Mouse (Mus musculus) gastrocnemius, postnatal 14 days (tissue): Measurements from ENCODE around the gene Arhgef10l. TPM values are rescaled to one million over a fixed set of nuclear protein-coding genes. Genes with fewer than 3 reads are reported as not detected.
A peak's percentile ranks its signal among the peaks of the same experiment; 100 is the strongest.

Experiments
- DNase-seq: peaks from one replicate; pipeline ENCODE4 v3.0.0; 2021; ENCODE audit warnings: mixed read lengths
- intact Hi-C: fragments of 180-260 bp; cut with DNase I; formaldehyde crosslinking; loops from one replicate; pipeline ENCODE4 v1.15.1; 2025; ENCODE audit warnings: low total_unique reads
- total RNA-seq, 2 experiments: library from RNA; stranded (reverse); gene quantifications; 2 replicates each; pipeline ENCODE4 v1.2.3; 2021

The Arhgef10l gene
- total RNA-seq, 2 experiments from 2014 or later, result 39.2 to 49.0 TPM

DNA sequence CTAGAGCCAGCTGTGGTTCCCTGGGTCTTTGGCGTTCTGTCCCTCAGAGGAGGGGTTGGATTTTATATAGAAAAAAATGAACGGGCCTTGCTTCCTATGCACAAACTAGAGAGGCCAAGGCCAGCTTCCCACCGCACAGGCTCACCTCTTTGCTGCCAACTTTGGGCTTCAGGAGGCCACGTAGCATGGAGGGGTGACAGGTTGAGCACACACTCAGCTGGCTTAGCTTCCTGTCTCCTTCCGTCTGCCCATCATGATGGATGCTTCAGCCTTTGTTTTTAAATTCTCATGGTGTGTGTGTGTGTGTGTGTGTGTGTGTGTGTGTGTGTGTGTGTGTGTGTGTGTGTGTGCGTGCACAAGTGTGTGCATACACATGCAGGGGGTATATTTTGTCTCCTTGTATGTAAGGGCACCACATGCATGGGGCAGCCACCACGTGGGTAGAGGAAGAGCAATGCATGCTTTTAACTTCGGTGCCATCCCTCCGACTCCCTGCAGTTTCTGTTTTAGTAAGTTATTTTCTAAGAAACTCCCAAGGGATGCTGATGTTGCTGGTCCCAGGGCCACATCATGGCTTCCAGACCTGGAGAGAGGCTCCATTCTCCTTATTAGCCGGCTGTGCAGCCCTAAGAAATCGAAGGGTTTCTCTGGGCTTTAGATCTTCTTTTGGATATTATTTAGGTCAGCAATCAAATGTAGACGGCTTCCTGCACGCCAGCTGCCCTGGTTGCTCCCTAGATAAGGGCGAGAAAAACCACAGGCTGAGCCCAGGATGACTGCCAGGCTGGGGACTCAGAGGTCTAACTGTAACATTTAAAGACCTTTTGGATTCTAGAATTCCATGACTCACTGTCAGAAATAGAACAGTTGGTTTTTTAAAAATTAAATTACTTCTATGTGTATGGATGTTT lies 30.1 kb upstream of the Arhgef10l start:
- no peak for DNase-seq
- intact Hi-C loops, result no loop called here

DNA sequence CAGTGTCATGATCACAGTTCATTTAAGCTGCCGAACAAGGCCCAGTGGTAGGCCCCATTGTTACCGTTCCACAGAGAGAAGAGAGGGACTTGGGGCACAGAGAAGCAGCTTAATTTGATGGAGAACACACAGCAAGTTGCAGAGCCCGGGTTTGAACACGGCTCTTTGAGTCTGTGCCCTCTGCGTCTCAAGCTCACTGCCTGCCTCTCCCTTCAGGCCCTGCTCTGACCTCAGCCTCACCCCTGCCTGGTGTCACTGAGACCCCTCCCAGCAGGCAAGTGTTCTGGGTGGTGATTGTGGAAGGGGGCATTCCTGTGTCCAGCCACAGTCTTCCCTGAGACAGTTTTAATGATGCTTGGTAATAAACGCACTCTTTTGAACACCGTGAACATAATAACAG lies 29.3 kb upstream of the Arhgef10l start:
- intact Hi-C loops, result no loop called here

DNA sequence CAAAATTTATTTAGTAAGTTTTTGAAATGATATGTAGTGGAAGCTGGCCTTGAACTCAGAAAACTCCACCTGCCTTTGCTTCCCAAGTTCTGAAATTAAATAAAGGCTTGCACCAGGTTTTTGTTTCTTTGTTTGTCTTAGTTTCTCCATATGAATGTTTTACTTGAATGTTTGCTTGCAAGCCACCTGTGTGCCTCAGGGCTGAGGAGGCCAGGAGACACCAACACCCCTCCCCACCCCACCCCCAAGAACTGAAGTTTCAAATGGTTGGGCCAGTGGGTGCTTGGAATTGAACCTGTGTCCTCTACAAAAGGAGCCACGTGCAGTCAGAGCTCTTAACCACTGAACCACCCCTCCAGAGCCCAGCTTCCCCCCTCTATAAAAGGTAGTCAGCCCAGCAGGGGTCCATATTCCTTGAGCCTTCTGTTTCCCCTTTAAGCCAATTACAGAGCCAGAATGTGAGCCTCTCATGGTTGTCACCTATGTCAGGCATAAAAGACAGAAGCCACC lies 28.8 kb upstream of the Arhgef10l start:
- DNase-seq, result no peak
- intact Hi-C loops, result no loop called here

More for the DNA sequence above, 29.3 kb upstream of the Arhgef10l start:
- DNase-seq, result no peak

DNA sequence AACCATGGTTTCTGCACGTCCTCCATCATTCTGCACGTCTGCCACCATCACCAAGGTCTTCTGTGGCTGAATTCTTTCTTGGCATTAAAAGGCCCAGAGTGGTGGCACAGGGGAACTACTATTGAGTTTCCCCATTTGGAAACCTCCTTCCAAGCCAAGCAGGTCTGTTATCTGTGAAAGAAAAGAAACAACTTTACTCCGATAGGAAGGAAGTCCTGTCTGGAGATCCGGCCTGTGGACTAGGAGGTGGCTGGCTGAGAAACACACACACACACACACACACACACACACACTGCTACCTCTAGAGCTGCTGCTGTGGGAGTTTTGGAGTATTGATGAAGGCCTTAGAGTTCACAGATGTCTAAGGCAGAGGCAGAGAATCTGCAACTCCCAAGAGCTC lies 27.7 kb upstream of the Arhgef10l start:
- intact Hi-C loops, result no loop called here
- DNase-seq, result no peak

DNA sequence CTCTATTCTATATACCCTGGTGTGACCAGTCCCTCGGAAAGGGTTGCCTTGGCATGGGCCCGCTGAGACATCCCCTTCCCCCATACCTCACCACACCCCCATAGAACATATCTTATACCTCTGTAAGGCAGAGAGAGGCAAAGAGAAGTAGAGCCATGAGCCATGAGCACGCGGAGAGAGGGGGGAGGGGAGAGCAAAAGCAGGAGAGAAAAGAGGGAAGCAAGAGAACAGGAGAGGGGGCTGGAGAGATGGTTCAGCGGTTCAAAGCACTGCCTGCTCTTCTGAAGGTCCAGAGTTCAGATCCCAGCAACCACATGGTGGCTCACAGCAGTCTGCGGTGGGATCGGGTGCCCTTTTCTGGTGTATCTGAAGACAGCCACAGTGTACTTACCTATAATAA lies 25.7 kb upstream of the Arhgef10l start:
- no peak for DNase-seq
- intact Hi-C loops, result no loop called here

DNA sequence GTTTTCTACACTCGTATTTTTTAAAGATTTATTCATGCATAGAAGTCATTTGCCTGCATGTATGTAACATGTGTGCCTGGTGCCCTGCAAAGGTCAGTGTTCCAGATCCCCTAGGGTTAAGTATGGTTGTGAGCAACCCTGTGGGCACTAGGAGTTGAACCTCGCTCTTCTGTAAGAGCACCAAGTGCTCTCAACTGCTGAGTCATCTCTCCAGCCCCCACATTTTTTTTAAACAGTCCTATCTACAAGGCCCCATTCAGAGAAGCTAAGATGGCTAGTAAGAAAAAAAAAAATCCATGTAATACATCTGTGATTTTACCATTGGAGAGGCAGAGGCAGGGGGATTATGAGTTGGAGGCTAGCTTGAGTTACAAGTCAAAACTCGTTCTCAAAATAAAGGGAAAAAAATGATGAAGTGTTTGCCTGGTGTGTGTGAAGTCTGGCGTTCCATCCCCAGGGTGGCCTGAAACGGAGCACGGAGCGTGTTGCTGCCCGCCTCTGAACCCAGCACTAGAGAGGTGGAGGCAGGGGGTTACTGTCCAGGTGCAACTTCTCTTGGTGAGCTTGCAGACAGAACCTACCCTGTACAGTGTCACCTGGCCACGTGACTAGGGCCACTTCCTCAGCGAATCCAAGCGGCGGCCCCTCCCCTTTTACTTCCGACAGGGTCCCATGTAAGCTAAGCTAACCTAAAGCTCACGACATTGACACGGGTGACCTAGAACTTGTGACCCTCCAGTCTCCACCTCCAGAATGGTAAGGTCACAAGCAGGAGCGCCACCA lies 24.3 kb upstream of the Arhgef10l start:
- intact Hi-C loops, result no loop called here
- DNase-seq, result no peak

DNA sequence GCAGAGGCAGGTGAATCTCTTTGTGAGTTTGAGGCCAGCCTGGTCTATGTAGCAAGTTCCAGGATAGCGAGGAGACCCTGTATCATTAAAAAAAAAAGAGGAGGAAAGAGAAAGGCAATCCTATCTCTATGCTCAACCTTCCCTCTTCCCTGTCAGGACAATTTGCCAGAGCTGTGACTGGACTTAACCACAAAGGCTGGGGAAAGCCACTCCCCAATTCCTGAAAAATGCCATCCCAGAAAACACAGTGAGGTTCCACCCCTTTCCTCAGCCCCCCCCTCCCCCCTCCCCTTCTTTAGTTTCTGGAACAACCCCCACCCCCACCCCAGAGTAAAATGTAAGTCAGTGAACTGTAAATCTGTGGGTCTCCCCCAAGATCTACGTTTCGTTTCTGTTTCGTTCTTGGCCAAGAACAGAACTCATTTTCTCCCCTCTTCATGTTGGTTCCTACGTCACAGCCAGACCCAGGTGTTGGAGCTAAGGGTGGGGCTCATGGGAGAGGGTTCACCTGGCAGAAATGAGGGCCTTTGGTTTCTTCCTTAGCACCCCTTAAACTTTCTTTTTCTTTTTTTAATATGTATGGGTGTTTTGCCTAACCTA lies 23.1 kb upstream of the Arhgef10l start:
- no peak for DNase-seq
- intact Hi-C loops, result no loop called here

DNA sequence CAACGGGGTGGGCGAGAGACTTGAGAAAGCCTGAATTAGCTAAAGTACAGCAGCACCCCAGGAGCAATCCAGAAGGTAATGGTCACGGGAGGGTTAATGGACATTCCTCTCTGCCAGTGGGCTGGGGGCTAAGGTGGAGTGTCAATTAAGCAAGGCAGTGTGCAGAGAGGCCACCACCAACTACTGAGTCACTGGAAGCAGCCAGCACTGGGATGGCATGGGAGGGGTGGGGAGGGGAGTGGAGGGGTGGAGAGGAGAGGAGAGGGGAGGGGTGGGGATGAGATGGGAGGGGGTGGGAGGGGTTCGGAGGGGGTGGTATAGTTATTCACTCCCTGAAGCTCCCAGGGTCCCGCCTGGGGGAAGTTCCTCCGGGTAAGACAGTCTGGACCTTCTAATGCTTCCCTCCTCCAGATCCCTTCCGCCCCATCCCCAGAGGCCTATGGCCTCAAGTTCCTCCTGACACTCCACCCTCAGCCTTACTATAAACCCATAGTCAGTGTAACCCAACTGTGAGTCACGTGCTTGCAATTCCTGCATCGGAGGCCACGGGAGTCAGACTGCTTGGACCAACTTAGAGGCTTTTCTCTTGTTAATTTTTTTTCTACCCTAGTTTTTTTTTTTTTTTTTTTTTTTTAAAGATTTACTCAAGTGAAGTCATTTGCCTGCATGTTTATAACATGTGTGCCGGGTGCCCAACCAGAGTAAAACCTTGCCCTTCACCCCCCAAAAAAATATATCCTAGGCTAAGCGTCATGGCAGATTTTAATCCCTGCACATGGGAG lies 22.4 kb upstream of the Arhgef10l start:
- DNase-seq, result no peak
- intact Hi-C loops, result no loop called here

DNA sequence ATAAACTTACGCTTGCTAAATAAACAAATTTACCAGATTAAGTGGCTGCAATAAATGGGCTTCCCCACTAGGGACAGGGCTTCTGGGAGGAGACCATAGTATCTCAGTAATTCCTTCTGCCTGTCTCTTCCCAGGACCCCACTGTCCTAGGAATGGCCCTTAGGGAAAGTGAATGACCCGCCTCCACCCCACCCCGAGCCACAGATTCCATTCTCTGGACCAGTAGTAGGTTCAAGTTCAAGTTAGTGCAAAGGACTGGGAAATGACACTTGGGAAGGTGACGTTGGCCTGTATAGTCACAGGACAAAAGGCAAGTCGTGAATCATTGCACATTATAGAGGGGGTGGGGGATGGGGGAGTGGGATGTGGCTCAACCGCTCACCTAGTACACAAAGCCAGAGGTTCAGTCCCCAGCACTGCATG lies 19.1 kb upstream of the Arhgef10l start:
- intact Hi-C loops, result no loop called here
- DNase-seq, result peak; percentile 22

DNA sequence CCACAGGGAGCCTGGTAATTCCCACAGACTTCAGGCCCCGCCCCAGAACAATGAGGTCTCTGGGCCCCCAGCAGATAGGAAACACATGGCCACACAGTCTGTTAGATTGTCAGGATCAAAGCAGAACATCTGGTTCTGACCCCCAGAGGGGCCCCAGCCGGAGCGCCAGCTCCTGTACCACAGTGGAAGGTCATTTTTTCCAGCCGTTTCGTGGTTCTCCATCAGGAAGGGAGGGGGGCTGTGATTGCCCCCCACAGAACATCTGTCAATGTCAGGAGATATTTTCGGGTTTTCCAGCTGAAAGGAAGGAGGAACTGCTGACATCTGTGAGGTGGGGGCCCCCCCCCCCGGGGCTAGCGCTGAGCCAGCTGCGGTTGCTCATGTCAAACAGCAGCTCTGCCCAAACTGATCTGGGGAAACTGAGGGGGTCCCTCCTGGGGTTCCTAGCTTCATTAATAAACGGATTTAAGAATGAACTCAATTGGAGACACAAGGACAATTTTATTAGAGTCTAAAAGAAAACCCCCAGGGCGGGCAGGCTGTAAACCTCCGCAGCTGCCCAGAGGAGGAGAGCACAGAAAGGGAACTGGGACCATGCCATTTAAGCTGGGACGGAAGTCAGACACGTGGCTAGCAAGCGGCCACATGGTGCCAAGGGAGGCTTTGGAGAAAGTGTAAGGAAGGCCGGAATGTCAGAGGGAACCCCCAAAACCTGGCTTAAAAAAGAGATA lies 18.5 kb upstream of the Arhgef10l start:
- intact Hi-C loops, result no loop called here
- DNase-seq, result peak; percentile 73

DNA sequence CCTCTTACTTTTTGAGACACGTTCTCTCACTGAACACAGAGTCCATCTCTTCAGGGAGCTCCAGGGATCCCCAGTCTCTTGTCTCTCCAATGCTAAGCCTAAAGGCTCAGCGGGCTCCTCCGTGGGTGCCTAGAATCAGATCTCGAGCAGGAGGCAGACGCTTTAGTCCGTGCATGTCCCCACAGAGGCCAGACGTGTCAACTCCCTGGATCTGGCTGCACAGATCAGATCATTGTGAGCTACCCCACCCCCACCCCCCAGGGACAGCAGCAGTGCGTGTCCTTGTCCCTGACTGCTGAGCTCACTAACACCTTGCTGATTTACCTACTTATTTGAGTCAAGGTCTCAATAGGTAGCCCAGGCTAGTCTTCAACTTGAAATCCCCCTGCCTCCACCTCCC lies 17.8 kb upstream of the Arhgef10l start:
- intact Hi-C loops, result loop anchor here (2.0 kb wide), 1 partner anchor 29 kb away; no protein-coding TSS in a partner anchor
- DNase-seq, result no peak

DNA sequence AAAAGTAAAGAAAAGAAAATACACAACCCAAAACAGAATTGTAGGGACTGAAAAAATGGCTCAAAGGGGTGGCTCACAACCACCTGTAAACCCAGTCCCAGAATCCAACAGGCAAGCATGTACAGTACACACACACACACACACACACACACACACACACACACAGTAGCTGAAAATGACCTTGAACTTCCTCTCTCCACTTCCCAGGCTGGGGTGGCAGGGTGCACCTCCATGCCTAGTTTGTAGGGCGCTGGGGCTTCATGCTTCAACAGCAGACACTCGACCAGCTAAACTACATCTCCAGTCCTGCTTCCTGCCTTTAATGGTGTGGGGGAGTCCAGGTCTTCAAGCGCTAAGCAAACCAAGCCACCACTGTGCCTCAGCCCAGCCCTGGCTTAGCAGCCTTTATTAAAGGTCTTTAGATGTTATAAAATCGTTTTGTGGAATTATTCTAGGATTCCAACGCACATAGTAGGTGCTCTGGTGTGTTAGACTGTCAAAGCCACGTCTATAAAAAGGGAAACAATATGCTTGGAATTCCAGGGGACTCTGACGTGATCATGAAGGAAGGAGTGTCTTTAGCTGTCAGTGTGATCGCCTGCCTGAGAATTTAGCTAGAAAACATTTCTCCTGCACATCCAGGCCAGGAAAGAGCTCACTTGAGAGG lies 15.1 kb upstream of the Arhgef10l start:
- intact Hi-C loops, result no loop called here
- DNase-seq, result no peak

DNA sequence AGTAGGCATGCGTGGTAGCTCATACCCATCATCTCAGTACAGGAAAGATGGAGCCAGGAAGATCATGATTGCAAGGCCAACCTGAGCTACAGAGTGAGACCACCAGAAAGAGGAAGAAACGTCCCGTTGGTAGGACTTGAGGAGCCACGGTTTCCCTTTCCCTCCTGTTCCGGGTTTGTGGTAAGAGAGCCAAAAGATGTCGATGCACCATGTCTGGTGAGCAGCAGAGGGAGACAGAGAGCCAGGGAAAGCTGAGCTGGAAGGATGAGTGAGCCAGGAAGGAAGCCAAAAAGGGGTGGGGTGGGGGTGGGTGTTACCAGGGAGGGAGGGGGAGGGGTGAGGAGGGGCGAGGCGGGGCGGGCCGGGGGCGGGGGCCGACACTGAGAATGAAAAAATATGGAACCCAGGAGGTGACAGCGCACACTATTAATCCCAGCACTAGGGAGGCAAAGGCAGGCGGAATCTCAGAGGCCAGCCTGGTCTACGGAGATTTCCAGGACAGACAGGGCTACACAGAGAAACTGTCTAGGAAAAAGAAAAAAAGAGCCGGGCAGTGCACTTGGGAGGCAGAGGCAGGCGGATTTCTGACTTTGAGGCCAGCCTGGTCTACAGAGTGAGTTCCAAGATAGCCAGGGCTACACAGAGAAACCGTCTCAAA lies 14.0 kb upstream of the Arhgef10l start:
- peak; percentile 74 for DNase-seq
- intact Hi-C loops, result loop anchor here (10.0 kb wide), 1 partner anchor 125 kb away; no protein-coding TSS in a partner anchor

DNA sequence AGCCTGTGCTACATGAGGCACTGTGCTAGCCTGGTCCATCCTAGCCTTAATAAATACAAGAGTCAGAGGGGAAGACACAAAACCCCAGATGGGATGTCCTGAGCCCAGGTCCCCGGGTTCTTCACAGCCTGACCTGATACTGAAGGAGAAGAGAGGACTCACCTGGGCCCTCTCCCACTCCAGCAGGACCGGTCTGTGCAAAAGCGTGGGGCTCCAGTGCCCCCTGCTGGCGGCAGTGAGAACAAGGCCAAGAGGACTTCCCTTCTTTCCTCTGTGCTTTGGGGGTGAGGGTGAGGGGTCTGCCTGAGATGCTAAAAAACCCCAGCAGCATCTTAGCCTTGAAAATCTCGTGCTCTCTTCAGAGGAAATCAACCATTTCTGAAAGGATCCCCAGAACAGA lies 13.2 kb upstream of the Arhgef10l start:
- DNase-seq, result peak; percentile 41
- intact Hi-C loops, result loop anchor here (10.0 kb wide), 1 partner anchor 124 kb away; no protein-coding TSS in a partner anchor

DNA sequence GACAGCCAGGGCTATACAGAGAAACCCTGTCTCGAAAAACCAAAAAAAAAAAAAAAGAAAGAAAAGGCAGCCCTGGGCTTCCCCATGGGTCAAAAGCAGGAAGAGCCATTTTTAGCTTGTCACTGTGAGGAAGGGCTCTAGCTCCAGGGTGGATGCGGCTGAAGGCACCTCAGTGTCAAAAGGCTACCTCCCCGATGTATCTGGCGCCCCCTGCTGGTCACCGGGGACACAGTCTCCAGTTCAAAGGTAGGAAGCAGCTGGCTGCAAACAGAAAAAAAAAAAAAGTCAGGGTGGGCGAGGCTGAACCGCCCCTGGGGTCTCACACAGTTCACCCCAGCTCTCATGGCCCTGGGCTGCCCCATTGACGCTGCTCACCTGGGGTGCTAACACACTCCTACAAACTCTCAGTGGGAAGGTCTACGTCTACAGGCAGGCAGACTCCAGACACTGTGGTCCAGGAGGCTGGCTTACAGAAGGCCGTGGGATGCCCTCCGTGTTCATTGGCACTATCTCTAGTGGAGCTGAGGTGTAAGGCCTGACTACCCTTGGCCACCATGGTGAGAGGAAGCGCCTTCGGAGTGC lies 8.6 kb upstream of the Arhgef10l start:
- DNase-seq, result peak; percentile 91
- intact Hi-C loops, result loop anchor here (5.0 to 10.0 kb wide), 2 partner anchors 37 to 120 kb away; no protein-coding TSS in a partner anchor

DNA sequence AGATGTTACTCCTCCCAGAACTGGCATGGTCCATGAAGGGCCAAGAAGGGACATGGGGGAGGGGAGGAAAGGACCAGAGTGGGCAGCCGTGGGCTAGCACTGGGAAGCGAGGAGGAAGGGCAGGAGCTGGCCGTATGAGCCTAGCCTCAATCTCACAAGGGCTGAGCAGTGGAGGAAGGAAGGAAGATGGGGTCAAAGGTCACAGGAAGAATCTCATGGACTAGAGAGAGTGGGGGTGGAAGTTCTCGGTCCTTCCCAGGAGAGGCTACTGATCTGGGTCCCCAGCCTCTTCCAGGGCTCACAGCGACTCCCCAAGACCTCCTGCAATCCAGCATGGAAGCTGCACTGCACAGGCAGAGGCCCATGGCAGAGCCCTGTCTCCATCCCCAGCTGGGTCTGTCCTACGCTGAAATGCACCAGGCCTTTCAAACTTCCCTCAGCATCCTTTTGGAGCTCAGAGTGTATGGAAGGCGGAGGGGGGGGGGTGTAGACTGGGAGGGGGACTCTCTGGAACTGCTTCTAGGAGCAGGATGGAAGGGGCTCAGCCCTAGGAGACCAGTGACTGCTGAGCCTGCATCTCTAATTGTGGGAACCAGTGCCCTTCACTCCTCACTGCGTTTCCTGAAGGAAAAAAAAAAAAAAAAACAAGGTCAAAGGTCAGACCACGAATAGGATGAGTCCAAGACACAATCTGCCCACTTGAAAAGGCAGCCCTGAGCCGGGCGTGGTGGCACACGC lies 7.9 kb upstream of the Arhgef10l start:
- intact Hi-C loops, result loop anchor here (5.0 to 10.0 kb wide), 2 partner anchors 36 to 119 kb away; no protein-coding TSS in a partner anchor
- no peak for DNase-seq
